Mouse (Mus musculus) testis, adult 2 months (tissue): Measurements from ENCODE around the gene Snx7.

Experiments
- CTCF ChIP-seq: fragments of 200-500 bp; IDR thresholded peaks from 2 replicates; pipeline ENCODE4 v1.5.1; 2012; ENCODE audit warnings: low read depth, mild to moderate bottlenecking, inconsistent platforms, low read length, moderate library complexity; ENCODE audit not compliant: control insufficient read depth, insufficient read depth, insufficient replicate concordance
- POLR2A ChIP-seq: fragments of 200-500 bp; IDR thresholded peaks from 2 replicates; pipeline ENCODE4 v1.6.1; 2012; ENCODE audit warnings: low read depth, mild to moderate bottlenecking, inconsistent platforms, low read length, moderate library complexity; ENCODE audit not compliant: control insufficient read depth

DNA sequence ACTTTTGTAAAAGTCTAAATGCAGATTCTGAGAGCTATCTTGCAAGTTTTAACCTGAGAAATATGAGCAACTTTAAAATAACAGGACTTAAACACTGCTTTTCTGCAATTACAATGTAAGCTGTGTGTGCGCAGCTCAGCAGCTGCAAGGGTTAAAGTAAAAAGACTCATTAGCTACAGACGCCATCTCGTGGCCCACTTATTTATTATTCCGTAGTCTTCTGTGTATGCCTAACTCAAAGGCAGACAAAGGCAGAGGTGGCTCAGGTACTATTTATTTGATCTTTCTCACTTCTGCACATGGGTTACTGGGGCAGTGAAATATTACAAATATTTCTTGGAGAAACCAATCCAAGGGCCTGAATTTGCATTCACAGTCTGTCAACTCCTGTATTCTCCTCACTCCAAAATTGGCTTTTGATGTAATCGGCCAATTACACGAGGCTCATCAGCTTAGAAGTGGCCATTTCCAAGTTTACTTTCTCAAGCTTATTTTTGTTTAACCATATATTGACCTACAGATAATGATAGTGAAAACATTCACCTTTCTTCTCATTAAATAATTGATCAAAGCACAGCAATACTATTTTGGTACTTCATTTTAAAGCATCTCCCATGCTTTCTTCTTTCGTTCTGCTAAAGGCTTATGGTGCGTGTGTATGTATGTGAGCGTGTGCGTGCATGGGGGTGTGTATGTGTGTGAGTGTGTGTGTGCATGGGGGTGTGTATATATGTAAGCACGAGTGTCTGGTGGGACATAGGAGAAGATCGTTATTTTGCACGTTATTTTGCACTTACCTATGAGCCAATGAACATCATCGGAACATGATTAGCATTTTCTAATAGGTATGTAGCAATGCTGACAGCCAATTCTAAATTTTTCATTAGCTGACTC, 79.7 kb downstream of the Snx7 start:
- no peak for TF ChIP-seq CTCF
- no peak for TF ChIP-seq POLR2A
